Mouse (Mus musculus) heart, embryonic 15.5 days (tissue): Measurements from ENCODE around the gene Adam12. TPM values are rescaled to one million over a fixed set of nuclear protein-coding genes. Genes with fewer than 3 reads are reported as not detected.

Experiments used
- ATAC-seq: fragments of 200-750 bp; cut with Nextera tagmentation; replicated peaks from 2 replicates; pipeline ENCODE4 v1.8.0; 2017; ENCODE audit warnings: low read depth, moderate TSS enrichment; ENCODE audit not compliant: insufficient number of reproducible peaks, insufficient read depth, low FRiP score
- H3K27ac ChIP-seq: fragments of 300-500 bp; sonication (generic); 2 replicates; pipeline ENCODE4 v1.5.1; 2015; ENCODE audit warnings: mild to moderate bottlenecking, inconsistent platforms
- H3K27me3 ChIP-seq: fragments of 300-500 bp; sonication (generic); 2 replicates; pipeline ENCODE4 v1.6.1; 2015; ENCODE audit warnings: inconsistent platforms
- H3K36me3 ChIP-seq: fragments of 300-500 bp; sonication (generic); 2 replicates; pipeline ENCODE4 v1.6.1; 2015; ENCODE audit warnings: mild to moderate bottlenecking, inconsistent platforms
- H3K4me1 ChIP-seq: fragments of 300-500 bp; sonication (generic); replicated peaks from 2 replicates; pipeline ENCODE4 v1.6.1; 2015; ENCODE audit warnings: inconsistent platforms
- H3K4me2 ChIP-seq: fragments of 300-500 bp; sonication (generic); 2 replicates; pipeline ENCODE4 v1.6.1; 2015; ENCODE audit warnings: inconsistent platforms, mild to moderate bottlenecking, moderate library complexity
- H3K4me3 ChIP-seq: fragments of 300-500 bp; sonication (generic); 2 replicates; pipeline ENCODE4 v1.5.1; 2015; ENCODE audit warnings: mild to moderate bottlenecking, inconsistent platforms
- H3K9ac ChIP-seq: fragments of 300-500 bp; sonication (generic); 2 replicates; pipeline ENCODE4 v1.6.1; 2015; ENCODE audit warnings: mild to moderate bottlenecking, inconsistent platforms
- H3K9me3 ChIP-seq: fragments of 300-500 bp; sonication (generic); replicated peaks from 2 replicates; pipeline ENCODE4 v1.6.1; 2016; ENCODE audit warnings: inconsistent platforms
- WGBS: fragments of 180-500 bp; shearing (Covaris S2); methylation state at CpG from one replicate; pipeline ENCODE4 v1.1.7; 2015; ENCODE audit warnings: mixed read lengths; 5-methylcytosine and 5-hydroxymethylcytosine counted together
- polyA plus RNA-seq: library from polyadenylated mRNA; unstranded; fragments of >200 nt; fragmentation: Nextera tagmentation; extraction: Ambion mirVana; gene quantifications from 2 replicates; pipeline ENCODE4 v1.2.1, GENCODE M21; 2015

Gene Adam12
- polyA plus RNA-seq, 1 experiment from 2014 or later = 2.1 TPM

- WGBS = 59% methylated on average over 4 of the region's 4 CpGs
- ATAC-seq = no peak
- Histone ChIP-seq H3K4me1 (no peaks in the 10 kb centered on the region), H3K4me3 (no peak overlapping the region), H3K27me3 (no peaks in the 10 kb centered on the region), H3K36me3 (no peaks in the 10 kb centered on the region), H3K9me3 (no peaks in the 10 kb centered on the region), H3K9ac (no peak overlapping the region), H3K27ac (no peak overlapping the region), H3K4me2 (no peak overlapping the region)
Measured at GRCm38 (mm10) chr7:134099010-134099409, 132.9 kb downstream of the Adam12 start.

GRCm38 (mm10) chr7:134097861-134098260, 134.1 kb downstream of the Adam12 start:
- ATAC-seq = no peak
- Histone ChIP-seq H3K36me3 (no peaks in the 10 kb centered on the region), H3K4me3 (no peak overlapping the region), H3K27me3 (no peaks in the 10 kb centered on the region), H3K4me2 (no peak overlapping the region), H3K9ac (no peak overlapping the region), H3K27ac (no peak overlapping the region), H3K4me1 (no peaks in the 10 kb centered on the region), H3K9me3 (no peaks in the 10 kb centered on the region)
- 92% methylated on average over 2 of the region's 2 CpGs for WGBS

- Histone ChIP-seq H3K4me2 (no peak overlapping the region), H3K9me3 (no peaks in the 10 kb centered on the region), H3K4me3 (no peak overlapping the region), H3K27me3 (no peaks in the 10 kb centered on the region), H3K36me3 (no peaks in the 10 kb centered on the region), H3K4me1 (peaks cover 5% of the 10 kb centered on the region), H3K27ac (no peak overlapping the region), H3K9ac (no peak overlapping the region)
- 59% methylated on average over 2 of the region's 2 CpGs for WGBS
- no peak for ATAC-seq
Measured at GRCm38 (mm10) chr7:134093871-134094270, 138.1 kb downstream of the Adam12 start.

GRCm38 (mm10) chr7:134090764-134091163, 141.2 kb downstream of the Adam12 start:
- Histone ChIP-seq H3K27ac (no peak overlapping the region), H3K9me3 (no peaks in the 10 kb centered on the region), H3K4me3 (no peak overlapping the region), H3K27me3 (no peaks in the 10 kb centered on the region), H3K36me3 (no peaks in the 10 kb centered on the region), H3K4me1 (peaks cover 5% of the 10 kb centered on the region), H3K9ac (no peak overlapping the region), H3K4me2 (no peak overlapping the region)
- no peak for ATAC-seq
- 42% methylated on average over 3 of the region's 3 CpGs for WGBS

GRCm38 (mm10) chr7:134090256-134090655, 141.7 kb downstream of the Adam12 start:
- no peak overlapping the region for H3K27ac ChIP-seq
- H3K36me3 ChIP-seq = no peaks in the 10 kb centered on the region
- no peak overlapping the region for H3K4me2 ChIP-seq
- H3K27me3 ChIP-seq = no peaks in the 10 kb centered on the region
- no peak overlapping the region for H3K9ac ChIP-seq
- H3K4me3 ChIP-seq = no peak overlapping the region
- no peaks in the 10 kb centered on the region for H3K9me3 ChIP-seq
- 82% methylated on average over 9 of the region's 9 CpGs for whole genome bisulfite sequencing
- ATAC-seq = no peak
- peaks cover 5% of the 10 kb centered on the region for H3K4me1 ChIP-seq

GRCm38 (mm10) chr7:134088548-134089347, 143.2 kb downstream of the Adam12 start:
- no peak overlapping the region for H3K9ac ChIP-seq
- WGBS = 68% methylated on average over 14 of the region's 14 CpGs
- H3K4me2 ChIP-seq = no peak overlapping the region
- no peak overlapping the region for H3K27ac ChIP-seq
- no peaks in the 10 kb centered on the region for H3K36me3 ChIP-seq
- H3K27me3 ChIP-seq = no peaks in the 10 kb centered on the region
- ATAC-seq = no peak
- H3K9me3 ChIP-seq = no peaks in the 10 kb centered on the region
- no peak overlapping the region for H3K4me3 ChIP-seq
- H3K4me1 ChIP-seq = peaks cover 5% of the 10 kb centered on the region

- Histone ChIP-seq H3K36me3 (no peaks in the 10 kb centered on the region), H3K9me3 (no peaks in the 10 kb centered on the region), H3K27me3 (no peaks in the 10 kb centered on the region), H3K9ac (no peak overlapping the region), H3K4me3 (no peak overlapping the region), H3K4me2 (no peak overlapping the region), H3K27ac (no peak overlapping the region), H3K4me1 (no peaks in the 10 kb centered on the region)
- no peak for ATAC-seq
- 61% methylated on average over 2 of the region's 2 CpGs for WGBS
Measured at GRCm38 (mm10) chr7:134085396-134085795, 146.6 kb downstream of the Adam12 start.

GRCm38 (mm10) chr7:134084926-134085325, 147.0 kb downstream of the Adam12 start:
- ATAC-seq = no peak
- Histone ChIP-seq H3K27ac (no peak overlapping the region), H3K9me3 (no peaks in the 10 kb centered on the region), H3K4me1 (no peaks in the 10 kb centered on the region; the same call in 1 of the 2 replicates), H3K9ac (no peak overlapping the region), H3K27me3 (no peaks in the 10 kb centered on the region), H3K4me3 (no peak overlapping the region), H3K36me3 (no peaks in the 10 kb centered on the region), H3K4me2 (no peak overlapping the region)

GRCm38 (mm10) chr7:134081307-134082072, 150.5 kb downstream of the Adam12 start:
- WGBS = 70% methylated on average over 8 of the region's 8 CpGs
- Histone ChIP-seq H3K36me3 (no peaks in the 10 kb centered on the region), H3K27ac (no peak overlapping the region), H3K4me3 (no peak overlapping the region), H3K4me1 (no peaks in the 10 kb centered on the region; the same call in 1 of the 2 replicates), H3K27me3 (no peaks in the 10 kb centered on the region), H3K4me2 (no peak overlapping the region), H3K9me3 (no peaks in the 10 kb centered on the region), H3K9ac (no peak overlapping the region)
- ATAC-seq = no peak

GRCm38 (mm10) chr7:134079980-134080725, 151.8 kb downstream of the Adam12 start:
- Histone ChIP-seq H3K4me3 (no peak overlapping the region), H3K9ac (no peak overlapping the region), H3K9me3 (no peaks in the 10 kb centered on the region), H3K27ac (no peak overlapping the region), H3K27me3 (no peaks in the 10 kb centered on the region), H3K4me2 (no peak overlapping the region), H3K4me1 (no peaks in the 10 kb centered on the region; the same call in 1 of the 2 replicates), H3K36me3 (no peaks in the 10 kb centered on the region)
- no peak for ATAC-seq
- WGBS = 67% methylated on average over 17 of the region's 17 CpGs

GRCm38 (mm10) chr7:134077684-134078083, 154.3 kb downstream of the Adam12 start:
- 95% methylated on average over 4 of the region's 4 CpGs for WGBS

More at GRCm38 (mm10) chr7:134077684-134078083, 154.3 kb downstream of the Adam12 start:
- no peaks in the 10 kb centered on the region for H3K9me3 ChIP-seq
- no peak overlapping the region for H3K9ac ChIP-seq
- no peak overlapping the region for H3K27ac ChIP-seq
- no peaks in the 10 kb centered on the region for H3K36me3 ChIP-seq
- no peak overlapping the region for H3K4me2 ChIP-seq
- no peaks in the 10 kb centered on the region for H3K27me3 ChIP-seq
- no peak overlapping the region for H3K4me3 ChIP-seq
- no peak for ATAC-seq
- H3K4me1 ChIP-seq = no peaks in the 10 kb centered on the region; the same call in 1 of the 2 replicates
